Mouse (Mus musculus): ENCODE data around the gene Zfp385b.
A peak's percentile ranks its signal among the peaks of the same experiment; 100 is the strongest.

Gene Zfp385b

DNA sequence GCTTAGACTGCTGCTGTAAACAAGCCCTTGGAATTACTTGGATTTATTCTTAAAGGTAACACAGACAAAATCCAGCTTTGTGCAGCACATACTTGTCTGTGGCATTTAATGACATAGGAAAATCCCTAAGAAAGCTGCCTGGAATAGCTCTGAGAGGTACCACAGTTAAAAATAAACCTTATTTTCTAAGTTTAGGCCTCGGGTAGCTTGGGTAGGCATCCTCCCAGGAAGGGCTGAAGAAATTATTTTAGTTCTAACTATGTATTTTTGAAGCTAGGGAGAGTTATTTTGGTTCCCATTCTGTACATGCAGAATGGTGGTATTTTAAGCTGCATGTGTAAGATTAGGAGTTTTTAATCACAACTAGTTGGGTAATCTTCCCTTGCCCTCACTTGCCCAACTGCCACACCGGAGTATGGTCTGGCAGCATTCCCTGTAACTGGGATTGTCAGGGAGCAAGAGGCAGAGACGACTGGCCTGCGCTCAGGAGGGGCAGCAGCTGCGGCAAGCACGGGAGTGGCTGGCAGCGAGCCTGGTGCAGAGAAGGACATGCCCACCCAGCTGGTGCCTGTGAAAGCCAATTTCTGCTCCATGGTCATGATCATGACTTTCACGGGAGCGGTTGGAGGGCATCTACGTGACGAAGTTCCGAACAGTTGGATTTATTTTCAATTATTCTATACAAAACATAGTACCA, 230.1 kb downstream of the Zfp385b start:
- DNase-seq (ENCODE audit: low read depth, low spot score) = no peak

DNA sequence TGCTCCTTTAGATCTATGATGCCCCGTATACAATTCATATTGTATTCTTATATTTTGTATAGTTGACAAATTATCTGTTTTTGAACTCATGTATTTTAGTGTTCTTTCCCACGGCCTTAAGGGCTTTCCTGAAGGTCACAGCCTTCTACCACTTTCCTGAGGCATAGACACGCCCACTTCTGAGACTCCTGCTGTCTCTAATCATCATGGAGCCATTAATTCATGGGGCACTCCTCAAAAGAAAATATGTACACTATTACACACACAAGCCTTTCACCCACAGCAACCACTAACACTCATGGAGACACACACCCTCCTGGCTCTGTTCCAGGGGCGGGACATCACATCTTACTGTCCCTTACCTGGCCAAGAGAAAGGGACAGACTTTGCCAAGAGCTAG, 232.1 kb downstream of the Zfp385b start:
- no peak for DNase-seq (ENCODE audit: low read depth, low spot score)

DNA sequence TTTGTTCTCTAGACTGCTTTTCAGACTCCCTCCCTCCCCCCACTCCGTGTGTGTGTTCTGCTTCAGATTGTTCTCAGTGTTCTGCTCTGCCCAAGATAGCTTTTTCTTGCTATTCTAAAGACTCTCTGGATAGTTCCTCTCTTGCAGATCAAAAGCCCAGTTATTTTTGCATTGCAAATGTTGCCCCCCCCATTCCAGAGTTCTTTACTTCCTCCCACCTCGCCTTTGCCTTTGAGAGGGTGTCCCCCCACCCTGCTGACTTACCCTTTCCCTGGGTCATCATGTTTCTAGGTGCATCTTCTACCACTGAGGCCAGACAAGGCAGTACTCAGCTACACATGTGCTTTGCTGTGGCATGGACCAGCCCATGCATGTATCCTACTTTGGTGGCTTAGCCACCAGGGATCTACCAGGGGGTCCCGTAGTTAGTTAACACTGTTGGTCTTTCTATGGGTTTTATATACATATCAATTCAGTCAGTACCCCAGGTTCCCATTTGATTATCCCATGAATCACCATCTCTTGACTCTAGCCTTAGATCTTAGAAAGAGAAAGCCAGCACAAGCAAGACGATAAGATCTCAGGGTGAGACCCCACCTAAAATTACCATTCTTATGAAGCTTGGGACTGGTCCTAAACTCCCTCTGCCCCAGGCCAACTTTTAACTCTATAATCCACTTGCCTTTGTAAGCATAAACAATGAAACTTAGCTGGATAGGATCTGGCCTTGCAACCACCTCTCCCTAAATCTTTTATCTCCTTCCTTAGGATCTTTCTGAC, 232.7 kb downstream of the Zfp385b start:
- no peak for DNase-seq (ENCODE audit: low read depth, low spot score)

DNA sequence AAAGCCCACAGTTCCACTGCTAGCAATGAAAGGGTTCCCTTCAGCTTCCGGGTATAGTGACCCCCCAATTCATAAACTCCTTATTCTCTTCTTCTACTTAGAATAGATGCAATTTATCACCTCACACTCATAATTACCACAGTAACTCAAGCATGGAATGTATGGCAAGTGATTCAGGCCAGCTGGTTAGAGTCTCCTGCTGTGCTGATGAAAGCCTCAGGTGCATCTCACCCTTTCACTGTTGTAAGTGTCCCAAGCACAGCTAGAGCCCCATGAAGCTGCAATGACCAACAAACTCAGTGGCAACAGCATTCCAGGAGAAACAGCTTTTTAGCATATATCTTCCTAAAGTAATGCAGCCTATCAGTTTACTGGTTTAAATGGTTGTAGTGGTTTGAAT, 235.9 kb downstream of the Zfp385b start:
- DNase-seq (ENCODE audit: low read depth, low spot score) = no peak

DNA sequence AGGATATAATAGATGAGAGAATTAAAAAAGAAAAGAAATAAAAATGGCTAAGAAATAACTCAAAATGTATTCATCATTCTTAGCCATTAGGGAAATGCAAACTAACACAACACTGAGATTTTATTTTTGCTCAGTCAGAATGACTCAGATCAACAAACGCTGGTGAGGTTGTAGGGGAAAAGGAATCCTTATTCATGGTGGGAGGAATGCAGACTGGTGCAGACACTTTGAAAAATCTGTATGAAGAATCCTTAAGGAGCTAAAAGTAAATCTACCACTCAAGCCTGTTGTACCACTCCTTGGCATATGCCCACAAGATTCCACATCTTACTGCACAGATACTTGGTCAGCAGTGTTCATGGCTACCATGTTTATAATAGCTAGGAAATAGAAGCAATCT, 242.9 kb downstream of the Zfp385b start:
- no peak for DNase-seq (ENCODE audit: low read depth, low spot score)

DNA sequence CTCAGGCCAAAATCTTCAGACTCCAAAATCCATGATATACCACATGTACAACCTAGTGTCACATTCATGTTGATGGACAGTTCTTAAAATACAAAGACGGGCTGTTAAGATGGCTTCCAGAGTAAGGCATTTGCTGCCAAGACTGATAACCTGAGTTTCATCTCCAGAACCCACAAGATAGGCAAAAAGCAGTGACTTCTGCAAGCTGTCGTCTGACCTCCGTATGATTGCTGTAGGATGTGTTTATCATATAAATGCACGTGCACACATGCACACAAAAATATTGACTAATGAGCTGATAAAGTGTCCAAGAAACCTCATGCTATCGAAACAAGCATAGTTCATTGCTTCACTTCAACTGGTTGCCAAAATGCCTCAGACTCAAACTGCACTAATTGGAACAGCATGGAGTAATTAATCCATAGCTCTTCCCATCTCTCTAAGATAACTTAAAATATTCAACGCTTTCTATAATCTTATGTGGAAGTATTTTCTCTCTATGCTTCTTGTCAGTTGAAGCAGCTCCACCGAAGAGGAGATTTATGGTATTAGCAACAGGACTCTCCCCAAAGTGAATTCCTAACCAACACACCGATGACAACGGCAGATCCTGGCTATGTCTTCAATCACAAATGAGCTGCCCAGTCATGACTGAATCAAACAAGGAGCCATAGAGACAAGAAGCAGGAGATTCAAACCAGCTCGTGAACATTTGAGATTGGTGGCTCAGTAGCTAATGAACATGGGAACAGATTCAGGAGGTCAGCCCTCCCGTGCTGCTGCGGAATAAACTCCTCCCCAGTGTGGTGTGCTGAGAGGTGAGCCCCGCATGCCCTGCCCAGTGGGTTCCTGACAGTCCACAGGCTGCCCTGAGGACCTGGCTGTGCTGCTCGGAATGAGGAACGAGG, 251.7 kb downstream of the Zfp385b start:
- no peak for DNase-seq (ENCODE audit: low read depth, low spot score)

DNA sequence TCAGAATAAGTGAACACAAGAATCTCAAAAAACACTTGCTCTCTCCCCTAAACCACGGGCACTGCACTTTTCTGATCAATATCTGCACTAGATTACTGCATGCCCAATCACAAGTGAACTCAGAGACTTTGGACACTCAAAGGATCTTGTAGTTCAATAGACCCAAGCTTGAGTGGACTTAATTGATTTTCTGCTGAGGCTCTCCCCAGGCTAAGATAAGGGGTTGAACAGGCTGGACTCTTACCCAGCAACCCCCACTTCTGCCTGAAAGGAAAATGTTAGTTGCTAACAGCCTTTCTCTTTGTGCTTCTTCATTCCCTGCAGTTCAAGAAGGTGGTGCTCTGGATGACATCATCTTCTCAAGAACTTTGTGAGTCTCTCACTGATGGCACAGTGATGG, 255.7 kb downstream of the Zfp385b start:
- DNase-seq (ENCODE audit: low read depth, low spot score) = no peak

DNA sequence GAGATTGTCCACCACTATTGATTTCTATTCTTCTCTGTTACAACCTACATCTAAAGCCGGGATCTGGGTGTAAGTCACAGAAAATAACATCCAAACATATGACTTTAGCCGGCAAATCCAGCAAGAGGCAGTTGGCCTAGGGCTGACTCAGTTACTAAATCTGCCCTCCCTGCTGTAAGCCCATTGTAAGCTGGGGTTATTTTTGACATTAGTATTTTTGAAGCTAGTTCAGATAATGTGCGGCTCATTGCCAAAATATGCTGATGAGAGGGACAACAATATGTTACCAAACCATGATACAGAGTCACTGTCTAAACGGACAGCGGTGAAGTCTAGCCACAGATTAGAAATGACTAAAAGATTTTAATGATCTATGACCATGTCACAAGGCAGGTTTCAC, 257.5 kb downstream of the Zfp385b start:
- no peak for DNase-seq (ENCODE audit: low read depth, low spot score)

DNA sequence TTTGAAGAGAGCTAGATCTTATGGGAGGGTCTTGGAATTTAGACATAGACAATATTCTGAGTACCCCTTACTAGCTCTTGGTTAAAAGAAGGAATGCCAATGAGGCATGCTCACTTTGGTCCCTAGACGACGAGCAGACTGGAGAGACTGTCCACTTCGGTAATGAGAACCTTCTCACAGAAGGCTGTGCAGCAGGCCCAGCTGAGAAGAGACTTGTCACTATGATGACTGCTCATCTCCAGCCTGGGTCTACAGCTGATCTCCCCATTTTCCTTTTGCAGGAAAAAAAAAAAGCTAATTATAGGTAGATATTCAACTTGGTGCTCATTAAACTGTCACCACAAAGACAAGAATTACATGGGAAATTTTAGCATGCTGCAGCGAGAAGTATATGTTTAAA, 262.5 kb downstream of the Zfp385b start:
- no peak for DNase-seq (ENCODE audit: low read depth, low spot score)

DNA sequence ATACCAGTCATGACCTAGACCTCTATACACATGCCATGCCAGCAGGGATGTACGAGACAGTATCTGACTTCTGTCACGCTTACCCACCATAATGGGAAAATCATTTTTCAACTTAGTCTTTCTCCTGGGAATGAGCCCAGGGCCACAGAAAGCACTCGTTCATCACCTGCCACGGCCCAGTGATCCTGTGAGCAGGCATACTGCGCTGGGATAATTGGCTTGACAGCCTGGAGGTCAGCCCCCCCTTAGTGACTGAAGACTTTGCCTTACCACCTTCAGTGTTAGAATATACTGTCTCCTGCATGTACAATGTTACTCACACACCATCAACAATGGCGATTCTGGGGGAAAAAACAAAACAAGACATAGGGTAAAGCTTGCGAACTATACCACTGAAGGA, 263.5 kb downstream of the Zfp385b start:
- peak; percentile 19 for DNase-seq (ENCODE audit: low read depth, low spot score)

DNA sequence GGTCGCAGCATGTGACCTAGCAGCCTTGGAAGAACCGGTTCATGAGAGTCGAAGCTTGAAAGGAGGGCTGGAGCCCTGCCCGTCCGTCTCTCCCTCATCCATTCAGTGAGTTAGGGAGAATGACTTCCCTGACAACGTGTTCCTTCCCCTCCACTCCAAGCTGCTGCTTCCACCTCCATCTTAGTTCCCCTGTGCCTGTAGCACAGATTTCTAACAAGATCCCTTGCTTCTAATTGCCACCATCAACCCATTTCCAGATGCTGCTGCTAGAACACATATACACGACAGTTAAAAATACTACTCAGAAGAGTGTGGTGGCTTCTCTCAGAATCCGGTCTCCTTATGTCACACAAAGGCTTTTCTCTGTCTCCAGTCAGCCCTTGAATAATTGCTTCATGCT, 266.8 kb downstream of the Zfp385b start:
- DNase-seq (ENCODE audit: low read depth, low spot score) = no peak

DNA sequence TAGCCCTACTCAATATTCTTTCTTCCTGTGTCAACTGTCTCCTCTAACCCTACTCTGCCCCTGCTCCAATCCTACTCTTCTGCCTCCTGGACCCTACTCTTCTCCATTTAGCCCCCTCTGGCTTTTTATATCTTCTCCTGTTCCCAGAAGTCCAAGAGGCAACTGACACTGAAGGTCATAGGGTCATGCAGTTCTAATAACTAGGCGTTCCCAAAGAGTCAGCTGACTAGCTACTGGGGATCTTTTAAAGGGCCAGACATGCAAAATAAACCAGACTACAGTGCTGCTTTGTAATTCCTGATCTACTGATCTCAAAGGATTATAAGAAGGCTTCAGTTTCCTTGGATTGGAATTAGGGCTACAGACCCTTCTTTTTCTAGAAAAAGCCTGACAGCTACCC, 276.1 kb downstream of the Zfp385b start:
- DNase-seq (ENCODE audit: low read depth, low spot score) = no peak

DNA sequence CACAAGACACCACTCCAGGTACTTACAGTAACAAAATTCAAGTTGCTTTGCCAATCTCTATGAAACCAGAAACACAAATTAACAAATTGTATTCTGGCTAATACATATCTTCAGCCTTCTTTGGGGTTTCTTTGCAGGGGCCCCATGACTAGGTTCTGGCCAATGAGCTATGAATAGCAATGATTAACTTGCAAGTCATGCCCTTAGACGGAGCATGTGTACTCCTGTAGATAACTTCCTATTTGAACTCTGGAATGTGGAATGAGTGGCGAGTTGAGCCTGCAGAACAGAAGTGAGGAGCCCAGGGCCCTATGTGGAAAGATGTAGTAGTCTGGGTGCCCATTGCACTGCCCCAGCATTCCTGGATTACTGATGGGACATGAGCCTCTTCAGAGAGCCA, 276.8 kb downstream of the Zfp385b start:
- DNase-seq (ENCODE audit: low read depth, low spot score) = no peak

DNA sequence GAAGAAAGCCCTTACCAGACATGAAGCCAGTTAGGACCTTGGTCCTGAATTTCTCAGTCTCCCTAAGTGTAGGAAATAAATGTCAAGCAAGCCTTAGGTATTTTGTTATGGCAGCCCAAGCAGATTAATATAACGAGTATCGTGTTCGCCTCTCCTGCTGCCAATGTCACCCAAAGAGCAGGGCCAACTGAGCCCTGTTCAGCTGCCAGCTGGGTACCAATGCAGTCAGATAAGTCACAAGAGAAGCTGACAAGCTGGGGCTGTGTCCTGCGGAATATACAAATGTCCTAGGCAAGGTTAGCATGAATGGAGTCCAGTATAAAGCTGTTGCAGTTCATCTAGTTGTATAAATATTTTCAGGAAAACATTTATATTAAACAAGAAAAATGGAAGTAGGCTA, 277.8 kb downstream of the Zfp385b start:
- DNase-seq (ENCODE audit: low read depth, low spot score) = no peak

DNA sequence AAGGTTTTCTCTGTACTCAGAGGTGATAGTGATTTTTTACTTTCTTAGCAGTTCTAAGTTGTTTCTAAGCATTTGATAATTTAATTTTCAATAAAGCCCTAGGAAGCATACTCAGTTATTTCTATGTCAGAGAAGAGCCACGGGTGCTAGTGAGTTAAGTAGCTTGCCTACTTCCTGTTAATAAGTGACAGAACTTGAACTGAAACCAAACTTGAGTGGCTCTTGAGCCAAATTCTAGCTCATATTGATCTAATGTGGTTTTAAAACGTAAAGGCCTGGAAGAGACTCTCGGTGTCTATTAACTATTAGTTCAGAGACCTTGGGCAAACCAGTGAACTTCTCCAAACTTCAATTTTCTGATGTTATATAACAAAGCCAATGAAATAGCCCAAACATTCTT, 278.6 kb downstream of the Zfp385b start:
- DNase-seq (ENCODE audit: low read depth, low spot score) = no peak

DNA sequence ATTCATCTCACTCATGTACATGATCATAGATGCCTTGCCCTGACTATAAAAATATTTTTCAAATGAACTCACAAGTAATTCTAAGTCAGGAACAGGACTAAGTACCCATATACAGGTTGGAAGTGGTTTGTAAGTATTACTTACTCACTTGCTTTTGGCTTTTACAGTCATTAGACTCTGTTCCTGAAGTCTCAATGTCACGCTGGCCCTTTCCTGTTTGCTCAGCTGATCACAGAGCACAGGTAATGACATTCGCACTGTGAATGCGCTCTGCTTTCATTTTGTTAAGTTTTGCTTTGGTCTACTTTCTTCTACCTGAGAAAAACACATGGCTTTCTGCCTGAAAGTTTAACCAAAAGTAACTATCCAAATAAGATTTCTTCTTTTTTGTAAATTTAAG, 282.9 kb downstream of the Zfp385b start:
- no peak for DNase-seq (ENCODE audit: low read depth, low spot score)

DNA sequence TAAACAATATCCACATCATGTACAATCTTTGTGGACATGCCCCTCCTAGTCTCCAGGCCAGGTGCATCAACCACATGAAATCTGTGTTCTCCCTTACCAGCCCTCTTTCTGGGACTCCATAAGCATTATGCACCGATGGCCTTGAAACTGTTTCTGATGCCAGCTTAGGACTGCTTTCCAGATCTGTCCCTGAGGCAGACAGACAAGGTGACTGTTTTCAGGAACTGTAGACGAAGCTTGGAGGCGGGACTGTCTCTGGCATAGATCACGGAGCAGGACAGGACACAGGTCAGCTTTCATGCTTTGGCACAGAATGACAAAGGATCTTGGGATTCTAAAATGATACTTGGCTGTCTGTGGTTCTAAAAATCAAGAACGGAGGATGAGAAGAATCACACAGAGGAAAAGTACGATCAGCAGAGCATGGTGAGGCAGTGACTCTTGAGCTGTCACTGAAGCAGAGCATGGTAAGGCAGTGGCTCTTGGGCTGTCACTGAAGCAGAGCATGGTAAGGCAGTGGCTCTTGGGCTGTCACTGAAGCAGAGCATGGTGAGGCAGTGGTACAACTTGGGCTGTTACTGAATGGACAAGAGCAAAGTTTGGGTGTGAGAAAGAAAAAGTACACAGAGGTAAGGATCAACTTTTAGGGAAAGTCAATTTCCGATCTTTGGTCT, 291.2 kb downstream of the Zfp385b start:
- DNase-seq (ENCODE audit: low read depth, low spot score) = no peak

DNA sequence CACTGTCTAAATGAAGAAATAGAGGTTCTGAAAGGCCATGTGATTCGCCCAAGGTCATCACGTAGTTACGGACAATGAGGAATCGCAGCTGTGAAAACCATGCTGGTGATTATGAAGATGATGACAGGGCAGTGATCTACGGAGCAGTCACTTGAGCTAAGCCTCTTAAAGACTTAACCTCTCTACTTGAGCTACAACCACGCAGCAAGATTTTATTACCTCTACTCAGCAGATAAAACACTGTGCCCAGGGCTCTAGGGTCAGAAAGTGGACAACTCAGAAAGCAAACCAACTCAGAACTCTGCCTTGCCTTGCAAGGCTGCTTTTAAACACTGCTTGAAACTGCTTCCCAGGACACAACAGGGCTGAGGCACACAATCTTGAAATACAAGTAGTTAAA, 291.8 kb downstream of the Zfp385b start:
- no peak for DNase-seq (ENCODE audit: low read depth, low spot score)

DNA sequence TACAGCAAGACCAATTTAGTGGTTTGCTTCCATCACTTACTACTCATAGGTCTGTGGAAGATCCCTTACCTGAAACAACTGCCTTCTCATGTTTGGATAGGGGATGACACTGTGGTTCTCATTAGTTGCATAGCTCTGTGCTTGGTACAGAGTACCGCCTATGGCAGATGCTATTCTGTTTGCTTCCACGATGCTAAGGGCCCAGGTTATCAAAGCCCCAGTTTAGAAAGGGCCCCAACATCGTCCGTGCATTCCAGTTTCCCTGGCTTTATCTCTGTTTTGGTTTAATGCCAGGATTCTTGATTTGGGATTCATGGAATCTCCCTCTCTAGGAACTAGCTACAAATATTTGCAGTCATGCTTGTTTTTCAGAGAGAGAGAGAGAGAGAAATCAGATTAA, 292.6 kb downstream of the Zfp385b start:
- no peak for DNase-seq (ENCODE audit: low read depth, low spot score)

DNA sequence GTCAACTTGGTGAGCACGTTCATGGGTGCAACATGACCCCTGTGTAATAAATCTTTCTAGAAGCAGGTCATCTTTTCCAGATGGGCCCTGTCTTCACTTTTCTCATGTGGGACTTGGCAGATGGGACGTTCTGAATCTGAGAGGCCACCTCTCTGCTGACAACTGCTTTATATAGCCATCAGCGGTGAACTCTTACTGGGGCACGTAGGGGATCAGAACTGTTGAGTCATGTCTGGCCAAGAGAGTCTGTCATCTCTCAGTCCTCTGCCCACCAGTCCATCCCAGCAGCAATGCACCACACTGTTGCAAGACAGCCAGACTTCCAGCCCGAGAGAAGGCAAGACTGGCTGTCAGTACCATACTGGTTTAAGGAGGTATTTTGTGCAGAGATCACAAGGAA, 293.1 kb downstream of the Zfp385b start:
- no peak for DNase-seq (ENCODE audit: low read depth, low spot score)

DNA sequence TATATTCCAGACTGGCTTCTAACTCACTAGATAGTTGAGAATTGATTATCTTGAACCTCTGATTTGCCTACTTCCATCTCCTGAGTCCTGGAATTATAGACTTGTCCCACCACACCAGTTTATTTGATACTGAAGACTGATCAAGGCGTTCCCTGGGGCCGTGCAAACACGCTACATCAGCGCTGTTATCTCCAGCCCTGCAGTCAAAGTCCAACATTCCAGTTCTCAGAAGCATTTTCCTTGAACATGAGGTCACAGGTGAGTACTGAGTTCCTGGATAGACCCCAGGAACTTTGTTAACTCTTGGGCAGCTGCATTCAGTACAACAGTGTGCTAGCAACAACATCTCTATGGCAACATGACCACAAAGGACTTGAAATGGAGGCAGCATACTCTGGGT, 297.2 kb downstream of the Zfp385b start:
- DNase-seq (ENCODE audit: low read depth, low spot score) = no peak

DNA sequence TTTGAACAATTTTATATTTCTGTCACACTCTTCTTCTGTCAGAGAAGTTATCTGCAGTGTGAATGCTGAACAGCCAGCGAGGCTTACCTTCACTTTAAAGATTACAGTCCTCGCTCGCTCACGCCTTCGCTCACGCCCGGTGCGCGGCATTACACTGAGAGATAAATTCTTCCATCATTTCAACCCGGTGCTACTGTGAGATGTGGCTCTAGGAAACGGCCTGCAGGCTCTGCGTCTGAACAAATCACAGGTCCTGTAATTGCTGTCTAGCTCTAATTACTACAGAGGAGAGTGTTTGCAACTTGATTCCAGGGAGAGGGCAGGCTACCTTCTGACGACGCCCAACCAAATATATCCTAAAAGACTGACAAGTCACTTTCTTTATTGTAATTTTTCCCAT, 300.1 kb downstream of the Zfp385b start:
- DNase-seq (ENCODE audit: low read depth, low spot score) = peak; percentile 32

All from mesoderm, embryonic 11.5 days (tissue).